Mouse (Mus musculus) B cell, adult 62 days (primary cell): ENCODE data around the gene Tmem163. TPM values are rescaled to one million over a fixed set of nuclear protein-coding genes. Genes with fewer than 3 reads are reported as not detected.

Source experiments
- total RNA-seq: library from RNA; stranded (reverse); gene quantifications from 4 replicates; pipeline ENCODE4 v1.2.4, GENCODE M21; 2023

The Tmem163 gene
- 35.7 to 40.7 TPM (median 37.2 TPM) in 4 replicates for total RNA-seq

GRCm38 (mm10) chr1:127679498-127680133 is at the start of gene Tmem163:
Tmem163 (minus strand) TSS chr1:127679548.

GRCm38 (mm10) chr1:127729096-127729495 is 49.7 kb upstream of the Tmem163 start, which contains the start of gene Acmsd:
Acmsd (plus strand) TSS chr1:127729413.

Other genes with a start within 250 kb of the Tmem163 start
- not detected in 4 replicates for gene Acmsd, start 49.9 kb upstream of the Tmem163 start, total RNA-seq
- gene Ccnt2, start 94.6 kb upstream of the Tmem163 start, total RNA-seq = 85.9 to 92.5 TPM (median 88.1 TPM) in 4 replicates
- gene Map3k19, start 175.5 kb upstream of the Tmem163 start, total RNA-seq = 7.7 to 8.9 TPM (median 8.2 TPM) in 4 replicates
- gene Rab3gap1, start 189.2 kb upstream of the Tmem163 start, total RNA-seq = 61.0 to 65.7 TPM (median 64.0 TPM) in 4 replicates